Mouse (Mus musculus) spleen, adult 18-20 months (tissue): ENCODE data around the gene Tma7.

Experiments
- DNase-seq, 2 experiments: peaks; one replicate each; pipeline ENCODE4 v3.0.0; 2022; ENCODE audit warnings: mixed read lengths in 2 of 2

Tma7 gene

GRCm38 (mm10) chr9:109039681-109040080 lies 42.7 kb downstream of the Tma7 start:
- no peak for DNase-seq

- peak in 1 of 2 experiments; percentile 34 for DNase-seq
Observed at GRCm38 (mm10) chr9:109038901-109039364, 43.5 kb downstream of the Tma7 start.

- peak; percentile 75 to 87 for DNase-seq
Observed at GRCm38 (mm10) chr9:109038086-109038895, 44.1 kb downstream of the Tma7 start, which contains the start of gene Shisa5. Gene Shisa5, plus strand, starts transcription at chr9:109038565.

GRCm38 (mm10) chr9:109032435-109032834 lies 50.0 kb downstream of the Tma7 start:
- no peak for DNase-seq

GRCm38 (mm10) chr9:109031686-109032085 lies 50.7 kb downstream of the Tma7 start:
- no peak for DNase-seq

GRCm38 (mm10) chr9:109031001-109031400 lies 51.4 kb downstream of the Tma7 start:
- no peak for DNase-seq

- DNase-seq, result no peak
Observed at GRCm38 (mm10) chr9:109030312-109030711, 52.1 kb downstream of the Tma7 start.

- no peak for DNase-seq
Observed at GRCm38 (mm10) chr9:109028919-109029318, 53.5 kb downstream of the Tma7 start.

- DNase-seq, result no peak
Observed at GRCm38 (mm10) chr9:109028421-109028820, 54.0 kb downstream of the Tma7 start.

GRCm38 (mm10) chr9:109027521-109027920 lies 54.9 kb downstream of the Tma7 start:
- DNase-seq, result no peak
